Mouse (Mus musculus) Muller cell, postnatal 12 days (primary cell): ENCODE measurements around the gene Nudt16.
"Not testable (repeated sequence)": the region's sequence is repeated elsewhere in the genome, so short reads cannot be mapped to it uniquely, and the experiment has no call there.

Experiments
- DNase-seq: peaks from one replicate; pipeline ENCODE4 v3.0.0-alpha.2; 2015; ENCODE audit errors: inconsistent ontology term

Gene Nudt16

DNA sequence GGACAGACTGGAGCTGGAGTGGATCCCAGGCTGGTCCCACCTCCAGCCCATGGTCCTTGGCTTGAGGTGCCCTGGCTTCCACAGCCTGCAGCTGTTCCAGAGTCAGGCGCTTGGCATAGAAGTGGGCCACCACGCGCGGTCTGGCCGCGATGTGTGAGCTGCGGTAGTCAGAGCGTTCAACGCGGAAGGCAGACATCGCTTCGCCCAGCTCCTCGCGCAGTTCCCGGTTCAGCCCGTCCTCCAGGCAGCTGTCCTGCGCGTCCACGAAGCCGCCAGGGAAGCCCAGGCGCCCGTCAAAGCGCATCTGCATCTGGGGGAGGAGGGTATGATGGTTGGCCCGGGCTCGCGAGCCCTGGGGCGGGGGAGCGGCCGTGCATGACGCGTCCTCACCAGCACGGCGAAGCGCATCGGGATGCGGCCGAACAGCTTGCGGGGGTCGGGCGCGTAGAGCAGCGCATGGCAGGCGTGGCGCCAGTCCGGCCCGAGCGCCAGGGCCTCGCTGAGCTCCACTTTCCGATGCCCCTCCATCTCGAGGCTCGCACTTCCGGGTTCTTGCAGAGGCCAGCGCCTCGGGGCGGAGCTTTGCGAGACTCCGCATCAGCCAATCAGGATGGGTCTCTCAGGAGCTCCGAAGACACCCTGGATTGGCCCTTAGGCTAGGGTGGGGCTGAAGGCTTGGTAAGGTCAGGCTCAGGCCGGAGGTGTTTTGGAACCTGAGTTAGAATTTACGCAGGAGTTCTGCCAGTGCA lies at the start of gene Nudt16:
Gene Nudt16, minus strand, starts transcription at position 572 of the 749 bp plus-strand sequence.
- DNase-seq: peak; percentile 92

GRCm38 (mm10) chr9:105144992-105145391 lies 13.4 kb upstream of the Nudt16 start, which contains the start of gene 1700080E11Rik:
Gene 1700080E11Rik, minus strand, starts transcription at chr9:105145092.
- no peak for DNase-seq

GRCm38 (mm10) chr9:105139204-105139603 lies 7.6 kb upstream of the Nudt16 start:
- no peak for DNase-seq

- DNase-seq: no peak
These were observed 4.8 kb upstream of the Nudt16 start for GRCm38 (mm10) chr9:105136404-105136803.

DNA sequence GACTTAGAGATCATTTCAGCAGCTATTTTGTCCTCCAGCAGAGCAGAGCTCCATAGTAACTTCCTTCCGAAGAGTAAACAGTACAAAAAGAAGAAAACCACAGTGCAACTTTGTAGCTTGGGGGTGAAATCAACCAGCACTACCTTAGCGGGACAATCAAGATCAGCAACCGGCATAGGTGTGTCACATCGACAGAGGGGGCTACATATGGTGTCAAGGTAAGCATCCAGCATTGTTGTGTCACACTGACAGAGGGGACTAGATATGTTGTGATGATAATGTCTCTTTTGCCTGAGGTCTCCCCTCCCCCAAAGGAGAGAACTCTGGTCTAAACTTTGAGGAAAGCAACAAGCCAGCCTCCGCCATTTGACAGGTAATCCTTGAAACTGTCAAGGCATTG lies 2.9 kb upstream of the Nudt16 start:
- no peak for DNase-seq

DNA sequence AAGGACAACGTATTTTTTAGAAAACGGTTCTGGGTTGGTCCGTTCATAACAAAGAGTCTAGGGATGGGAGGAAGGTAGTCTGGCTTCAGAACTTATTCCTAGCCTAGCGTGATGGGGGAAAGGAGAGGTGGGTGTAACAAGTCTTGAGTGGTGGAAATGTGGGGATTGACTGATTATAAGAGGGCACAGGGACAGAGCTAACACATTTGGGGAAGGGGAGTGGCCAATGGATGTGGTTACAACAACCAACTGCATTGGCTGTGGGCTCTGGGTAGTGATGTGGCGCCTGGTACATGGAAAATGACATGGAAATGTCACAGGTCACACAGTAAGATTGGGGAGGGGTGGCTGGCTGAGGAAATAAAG lies 361 bp upstream of the Nudt16 start:
- no peak for DNase-seq

- DNase-seq: no peak
These were observed 1.3 kb downstream of the Nudt16 start for GRCm38 (mm10) chr9:105130331-105130730.

DNA sequence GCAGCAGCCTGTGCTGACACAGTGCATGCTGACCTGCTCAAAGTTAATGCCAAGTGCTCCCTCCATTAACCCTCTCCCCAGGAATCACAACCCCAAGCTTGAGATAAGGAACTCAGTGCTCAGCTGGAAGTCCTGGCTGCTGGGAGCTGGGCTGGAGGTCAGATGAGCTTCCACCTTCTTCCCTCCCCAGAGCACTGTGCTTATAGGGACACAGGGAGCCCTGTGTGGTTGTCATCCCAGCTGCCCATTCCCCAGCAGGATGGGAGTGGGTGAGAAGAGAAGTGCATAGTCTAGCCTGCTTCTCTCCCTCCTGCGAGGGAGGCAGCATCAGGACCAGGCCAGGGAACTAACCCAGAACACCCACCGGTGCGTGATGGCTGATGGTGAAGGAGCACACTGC lies 6.4 kb downstream of the Nudt16 start:
- not testable (repeated sequence) for DNase-seq

DNA sequence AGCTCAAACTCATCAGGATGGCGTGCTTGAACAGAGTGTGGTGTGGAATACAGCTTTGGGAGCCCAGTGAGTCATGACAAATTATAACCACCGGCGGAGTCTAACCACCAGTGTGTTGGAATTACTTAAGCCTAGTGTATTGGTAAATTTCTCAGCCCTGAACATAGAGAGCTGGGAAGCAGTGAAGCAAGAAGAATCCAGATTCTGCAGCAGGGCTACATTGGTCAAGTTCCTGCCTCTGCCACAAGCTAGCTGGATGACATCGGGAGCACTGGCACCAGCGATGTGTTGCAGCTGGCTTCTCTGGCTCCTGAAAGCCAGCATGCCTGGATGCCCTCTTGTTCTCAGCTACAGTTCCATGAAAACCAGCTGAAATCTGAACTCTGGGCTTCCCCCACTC lies 27.7 kb downstream of the Nudt16 start:
- peak; percentile 30 for DNase-seq

DNA sequence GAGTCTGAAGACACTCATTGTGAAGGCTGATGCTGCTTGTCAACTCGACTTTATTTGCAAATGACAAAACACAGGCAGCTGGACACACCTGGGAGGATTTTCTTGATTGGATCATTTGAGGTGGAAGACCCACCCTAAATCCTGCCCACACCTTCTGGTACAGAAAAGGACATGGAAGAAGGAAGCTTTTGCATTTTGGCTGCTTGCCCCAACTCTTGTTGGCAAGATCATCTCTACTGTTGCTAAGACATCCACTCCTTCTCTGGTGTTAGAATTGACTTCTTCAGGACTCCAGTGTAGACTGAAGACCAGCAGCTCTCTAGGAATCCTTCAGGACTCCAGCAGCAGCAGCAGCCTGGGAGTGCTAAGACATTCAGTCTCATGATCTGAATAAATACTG lies 29.7 kb downstream of the Nudt16 start:
- no peak for DNase-seq

DNA sequence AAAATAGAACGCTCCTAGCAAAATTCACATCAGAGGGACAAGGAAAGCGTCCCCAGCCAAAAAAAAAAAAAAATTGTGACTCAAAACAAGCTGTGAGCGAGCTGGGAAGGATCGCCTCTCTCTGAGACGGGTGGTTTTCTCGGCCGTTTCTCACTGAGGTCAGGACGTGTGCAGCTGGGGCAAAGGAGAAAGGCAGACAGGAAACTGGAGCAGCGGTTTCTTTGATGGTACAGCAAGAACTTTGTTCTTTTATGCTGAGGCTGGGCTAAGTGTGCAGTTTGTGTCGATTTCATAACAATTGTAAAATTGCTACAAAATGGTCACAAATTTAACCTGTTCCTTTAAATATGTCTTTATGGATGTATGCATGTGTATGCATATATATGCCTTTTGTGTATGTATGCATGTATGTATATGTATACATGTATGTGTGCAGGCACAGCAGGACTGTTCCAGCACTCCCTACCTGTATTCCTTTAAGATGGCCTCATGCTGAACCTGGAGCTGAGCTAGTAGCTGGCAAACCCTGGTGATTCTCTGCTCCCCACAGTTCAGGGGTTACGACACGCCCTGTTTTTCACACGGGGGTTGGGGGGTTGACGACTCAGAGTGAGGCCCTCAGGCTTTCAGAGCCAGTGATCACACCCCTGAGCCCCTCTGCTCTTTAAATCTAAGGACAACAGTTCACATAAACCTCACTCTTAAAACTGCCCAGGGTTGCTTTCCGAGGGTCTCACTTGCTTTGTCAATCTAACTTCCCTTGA lies 30.6 kb downstream of the Nudt16 start:
- no peak for DNase-seq

DNA sequence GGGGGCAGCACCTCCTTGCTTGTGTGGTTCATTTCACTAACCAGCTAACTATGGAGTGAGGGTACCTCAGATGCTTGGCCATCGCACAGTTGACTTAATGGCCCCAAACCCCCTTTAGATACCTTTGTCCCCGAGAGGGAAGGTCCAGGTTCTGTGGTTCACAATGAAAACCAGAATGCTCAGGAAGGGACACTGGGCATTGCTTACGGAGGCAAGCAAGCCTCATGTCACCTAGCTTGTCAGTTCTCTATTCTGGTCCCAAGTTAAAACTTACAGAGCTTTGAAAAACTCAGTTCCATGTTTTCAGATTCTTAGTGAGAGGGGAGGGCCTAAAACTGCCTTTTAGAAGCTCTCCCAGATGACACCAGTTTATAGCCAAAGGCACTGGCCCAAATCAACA lies 51.4 kb downstream of the Nudt16 start:
- DNase-seq: no peak
